Mouse (Mus musculus) spleen, adult 2 months (tissue): ENCODE measurements around the gene Prpsap1.

Experiments
- CTCF ChIP-seq: fragments of 200-500 bp; IDR thresholded peaks from 2 replicates; pipeline ENCODE4 v1.5.1; 2011; ENCODE audit warnings: mild to moderate bottlenecking, inconsistent platforms; ENCODE audit not compliant: insufficient read depth, insufficient read length, insufficient replicate concordance; ENCODE audit errors: extremely low read depth
- POLR2A ChIP-seq: fragments of 200-500 bp; IDR thresholded peaks from 2 replicates; pipeline ENCODE4 v1.6.1; 2011; ENCODE audit warnings: low read depth, low read length, inconsistent platforms

DNA sequence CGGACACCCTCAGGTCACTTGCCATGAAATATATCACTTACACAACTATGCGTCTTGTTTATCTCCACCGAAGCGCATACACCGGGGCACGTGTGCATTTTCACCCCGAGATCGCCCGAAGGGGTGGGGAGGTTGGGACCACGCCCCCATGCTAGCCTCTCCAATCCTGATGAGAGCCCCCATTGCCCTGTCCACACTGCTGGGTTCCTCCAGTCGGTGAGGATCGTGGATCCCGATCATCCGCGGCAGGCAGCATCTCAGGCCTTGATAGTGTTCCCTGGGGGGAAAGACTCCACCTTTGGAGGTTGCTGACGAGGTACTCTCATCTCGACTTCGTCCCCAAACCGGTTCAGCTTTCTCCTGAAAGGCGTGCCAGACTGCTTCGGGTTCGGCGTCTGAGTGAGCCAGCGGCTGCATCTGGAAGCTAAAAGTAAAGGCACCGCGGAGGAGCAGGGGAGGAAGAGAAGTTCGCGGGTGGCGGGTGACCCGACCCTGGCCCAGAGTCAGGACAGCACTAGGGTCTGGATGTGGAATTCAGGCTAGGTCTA lies 38.3 kb upstream of the Prpsap1 start:
- TF ChIP-seq POLR2A (no peak), CTCF (no peak)
